Mouse (Mus musculus): ENCODE measurements around the gene Gm5862.
"Not testable (repeated sequence)": the region's sequence is repeated elsewhere in the genome, so short reads cannot be mapped to it uniquely, and the experiment has no call there.

Gm5862 gene

DNA sequence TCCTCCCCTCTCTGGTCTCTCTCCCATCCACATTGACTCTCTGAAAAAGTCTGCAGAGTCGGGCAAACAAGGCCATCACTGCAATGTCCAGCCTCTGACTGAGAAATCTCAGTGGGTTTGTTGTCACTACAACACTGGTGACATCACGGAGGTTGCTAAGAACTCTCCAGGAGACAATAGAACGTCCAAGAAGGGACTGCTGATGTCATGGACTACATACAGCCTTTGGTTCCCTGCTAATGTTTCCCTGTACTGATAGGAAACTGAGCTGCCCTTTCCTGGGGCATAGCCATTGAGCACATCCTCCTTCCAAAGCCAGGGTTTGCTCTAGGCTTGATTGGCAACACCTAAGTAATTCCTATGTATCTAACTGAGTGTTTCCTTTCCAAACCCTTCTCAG, at the start of gene Gm5862:
Gm5862 (minus strand) TSS at position 101 of the 400 bp plus-strand sequence.
- DNase-seq: not testable (repeated sequence)

DNA sequence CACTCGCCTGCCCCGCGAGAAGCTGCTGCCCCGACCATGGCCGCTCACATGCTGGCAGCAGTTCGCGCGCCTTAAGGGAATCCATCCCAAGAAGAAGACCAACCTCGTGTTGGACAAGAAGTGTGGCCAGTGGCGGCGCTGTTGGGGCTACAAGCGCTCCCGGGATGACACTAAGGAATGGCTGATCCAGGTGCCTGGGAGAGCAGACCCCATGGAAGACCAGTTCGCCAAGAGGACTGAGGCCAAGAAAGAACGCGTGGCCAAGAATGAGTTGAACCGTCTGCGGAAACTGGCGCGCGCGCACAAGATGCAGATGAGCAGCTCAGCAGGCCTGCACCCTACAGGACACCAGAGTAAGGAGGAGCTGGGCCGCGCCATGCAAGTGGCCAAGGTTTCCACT, 48.0 kb upstream of the Gm5862 start:
- peak in 1 of 2 experiments; percentile 9 for DNase-seq

DNA sequence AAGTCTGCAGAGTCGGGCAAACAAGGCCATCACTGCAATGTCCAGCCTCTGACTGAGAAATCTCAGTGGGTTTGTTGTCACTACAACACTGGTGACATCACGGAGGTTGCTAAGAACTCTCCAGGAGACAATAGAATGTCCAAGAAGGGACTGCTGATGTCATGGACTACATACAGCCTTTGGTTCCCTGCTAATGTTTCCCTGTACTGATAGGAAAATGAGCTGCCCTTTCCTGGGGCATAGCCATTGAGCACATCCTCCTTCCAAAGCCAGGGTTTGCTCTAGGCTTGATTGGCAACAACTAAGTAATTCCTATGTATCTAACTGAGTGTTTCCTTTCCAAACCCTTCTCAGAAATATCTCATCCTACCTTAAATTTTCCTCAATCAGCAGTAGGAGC, 35.8 kb upstream of the Gm5862 start, which contains the start of gene Gm7347:
Gm7347 (minus strand) TSS at position 101 of the 400 bp plus-strand sequence.
- DNase-seq: not testable (repeated sequence)

DNA sequence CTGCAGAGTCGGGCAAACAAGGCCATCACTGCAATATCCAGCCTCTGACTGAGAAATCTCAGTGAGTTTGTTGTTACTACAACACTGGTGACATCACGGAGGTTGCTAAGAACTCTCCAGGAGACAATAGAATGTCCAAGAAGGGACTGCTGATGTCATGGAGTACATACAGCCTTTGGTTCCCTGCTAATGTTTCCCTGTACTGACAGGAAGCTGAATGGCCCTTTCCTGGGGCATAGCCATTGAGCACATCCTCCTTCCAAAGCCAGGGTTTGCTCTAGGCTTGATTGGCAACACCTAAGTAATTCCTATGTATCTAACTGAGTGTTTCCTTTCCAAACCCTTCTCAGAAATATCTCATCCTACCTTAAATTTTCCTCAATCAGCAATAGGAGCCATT, 16.7 kb upstream of the Gm5862 start, which contains the start of gene Speer4a:
Speer4a (minus strand) TSS at position 101 of the 400 bp plus-strand sequence.
- DNase-seq: not testable (repeated sequence)

GRCm38 (mm10) chr5:26007697-26008096, 15.0 kb downstream of the Gm5862 start:
- DNase-seq: not testable (repeated sequence)

GRCm38 (mm10) chr5:26006937-26007695, 15.6 kb downstream of the Gm5862 start:
- peak; percentile 70 for DNase-seq

DNA sequence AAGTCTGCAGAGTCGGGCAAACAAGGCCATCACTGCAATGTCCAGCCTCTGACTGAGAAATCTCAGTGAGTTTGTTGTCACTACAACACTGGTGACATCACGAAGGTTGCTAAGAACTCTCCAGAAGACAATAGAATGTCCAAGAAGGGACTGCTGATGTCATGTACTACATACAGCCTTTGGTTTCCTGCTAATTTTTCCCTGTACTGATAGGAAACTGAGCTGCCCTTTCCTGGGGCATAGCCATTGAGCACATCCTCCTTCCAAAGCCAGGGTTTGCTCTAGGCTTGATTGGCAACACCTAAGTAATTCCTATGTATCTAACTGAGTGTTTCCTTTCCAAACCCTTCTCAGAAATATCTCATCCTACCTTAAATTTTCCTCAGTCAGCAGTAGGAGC, 18.0 kb downstream of the Gm5862 start, which contains the start of gene Gm1979:
Gm1979 (minus strand) TSS at position 101 of the 400 bp plus-strand sequence.
- DNase-seq: not testable (repeated sequence)

- not testable (repeated sequence) for DNase-seq
These were observed 34.2 kb downstream of the Gm5862 start, which contains the start of gene Gm21698 for GRCm38 (mm10) chr5:25988550-25988949. Gene Gm21698, minus strand, starts transcription at chr5:25988650.

DNA sequence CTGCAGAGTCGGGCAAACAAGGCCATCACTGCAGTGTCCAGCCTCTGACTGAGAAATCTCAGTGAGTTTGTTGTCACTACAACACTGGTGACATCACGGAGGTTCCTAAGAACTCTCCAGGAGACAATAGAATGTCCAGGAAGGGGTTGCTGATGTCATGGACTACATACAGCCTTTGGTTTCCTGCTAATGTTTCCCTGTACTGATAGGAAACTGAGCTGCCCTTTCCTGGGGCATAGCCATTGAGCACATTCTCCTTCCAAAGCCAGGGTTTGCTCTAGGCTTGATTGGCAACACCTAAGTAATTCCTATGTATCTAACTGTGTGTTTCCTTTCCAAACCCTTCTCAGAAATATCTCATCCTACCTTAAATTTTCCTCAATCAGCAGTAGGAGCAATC, 50.2 kb downstream of the Gm5862 start, which contains the start of gene Gm21680:
Gm21680 (minus strand) TSS at position 101 of the 400 bp plus-strand sequence.
- DNase-seq: not testable (repeated sequence)
